Mouse (Mus musculus): ENCODE measurements around the gene Scaper. TPM values are rescaled to one million over a fixed set of nuclear protein-coding genes. Genes with fewer than 3 reads are reported as not detected.
A peak's percentile ranks its signal among the peaks of the same experiment; 100 is the strongest.

The Scaper gene
- polyA plus RNA-seq (2016; fragmentation: Nextera tagmentation; extraction: Ambion mirVana): 11.8 and 12.2 TPM in 2 replicates

DNA sequence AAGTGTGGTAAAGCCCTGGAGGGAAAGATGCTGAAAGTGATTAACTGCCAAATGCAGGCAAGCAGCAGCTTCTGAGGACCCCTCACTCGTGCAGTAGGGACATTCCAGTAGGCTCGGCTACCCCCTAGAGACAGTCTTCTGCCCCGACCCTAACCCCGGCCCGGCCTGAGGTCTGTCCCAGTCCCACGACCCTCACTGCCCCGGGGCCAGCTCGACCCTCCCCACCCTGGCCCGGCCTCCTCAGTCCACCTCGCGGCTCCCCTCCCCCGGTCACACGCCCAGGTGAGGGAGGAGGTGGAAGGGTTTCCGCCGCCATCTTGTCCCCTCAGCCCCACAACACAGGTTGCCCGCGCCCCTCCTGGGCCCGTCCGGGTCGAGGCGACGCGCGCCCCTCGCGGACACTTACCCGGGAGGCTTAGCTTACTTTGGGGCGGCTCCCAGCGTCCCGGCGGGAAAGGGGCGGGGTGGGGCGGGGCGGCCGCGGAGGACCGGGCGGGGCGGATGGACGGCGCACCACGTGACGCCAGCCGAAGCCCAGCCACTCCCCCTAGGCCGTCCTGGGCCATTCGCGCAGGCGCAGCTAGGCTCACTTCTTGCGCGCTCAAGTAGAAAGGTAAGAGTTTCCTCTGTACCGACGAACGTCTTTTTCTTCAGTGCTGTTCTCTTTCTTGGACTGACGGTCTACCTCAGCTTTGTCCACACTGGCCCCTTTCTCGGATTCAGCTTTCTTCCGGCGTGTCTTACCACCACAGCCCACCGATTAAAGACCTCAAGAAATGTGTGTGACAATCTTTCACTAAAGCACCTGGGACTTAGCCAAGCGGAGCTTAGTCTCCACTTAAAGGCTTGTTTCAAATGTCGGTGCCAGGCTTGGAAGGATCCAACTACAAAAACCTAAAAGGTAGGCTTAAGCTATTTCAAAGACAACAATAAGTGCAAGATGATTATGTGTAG, at the start of gene Scaper:
TSS of gene Scaper (minus strand) at position 456 of the 954 bp plus-strand sequence.
- H3K4me3 ChIP-seq (replicated peaks): peak within 1 kb of the TSS; percentile 71
- H3K9me3 ChIP-seq: no peaks in the 10 kb centered on the region
- H3K9ac ChIP-seq (replicated peaks): peak within 1 kb of the TSS; percentile 82
- peak within 1 kb of the TSS; percentile 90 for H3K27ac ChIP-seq
- peak; percentile 98 for ATAC-seq (ENCODE audit: insufficient number of reproducible peaks, insufficient read depth, low FRiP score, low TSS enrichment, low read depth)
- H3K27me3 ChIP-seq: no peaks in the 10 kb centered on the region
- H3K4me1 ChIP-seq (replicated peaks): peaks cover 21% of the 10 kb centered on the region
- 0 out of 2 replicates have a peak, but pooled peaks cover 3% of the 10 kb centered on the region for H3K36me3 ChIP-seq
- peak within 1 kb of the TSS; percentile 61 for H3K4me2 ChIP-seq
- WGBS: under 1% methylated on average over 46 of the region's 60 CpGs

DNA sequence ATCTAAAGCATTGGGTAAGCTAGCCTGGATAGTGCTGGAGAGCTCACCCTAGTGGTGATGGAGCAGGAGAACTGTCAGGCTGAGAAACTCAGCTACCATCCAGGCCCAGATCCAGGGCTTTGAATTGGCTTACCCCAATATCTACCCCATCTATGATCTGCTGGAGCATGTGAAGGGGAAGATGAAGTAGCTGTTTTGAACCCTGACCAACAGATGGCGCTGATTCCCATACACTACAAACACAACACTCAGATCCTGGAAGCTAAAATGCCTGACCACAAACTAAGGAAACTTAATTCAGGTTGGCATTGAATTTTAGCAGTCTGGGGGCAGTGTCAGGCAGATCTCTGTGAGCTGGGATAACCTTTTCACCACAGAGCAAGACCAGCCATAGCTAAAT, 8.9 kb upstream of the Scaper start:
- Histone ChIP-seq H3K9ac (replicated peaks) (no peak overlapping the region), H3K27ac (no peak overlapping the region), H3K36me3 (peaks cover 32% of the 10 kb centered on the region), H3K4me1 (replicated peaks) (no peaks in the 10 kb centered on the region), H3K27me3 (no peaks in the 10 kb centered on the region), H3K9me3 (no peaks in the 10 kb centered on the region; the same call in 1 of the 2 replicates), H3K4me2 (no peak overlapping the region), H3K4me3 (replicated peaks) (no peak overlapping the region)
- ATAC-seq (ENCODE audit: insufficient number of reproducible peaks, insufficient read depth, low FRiP score, low TSS enrichment, low read depth): no peak
- WGBS: 28% methylated on average over 1 of the region's 1 CpGs

DNA sequence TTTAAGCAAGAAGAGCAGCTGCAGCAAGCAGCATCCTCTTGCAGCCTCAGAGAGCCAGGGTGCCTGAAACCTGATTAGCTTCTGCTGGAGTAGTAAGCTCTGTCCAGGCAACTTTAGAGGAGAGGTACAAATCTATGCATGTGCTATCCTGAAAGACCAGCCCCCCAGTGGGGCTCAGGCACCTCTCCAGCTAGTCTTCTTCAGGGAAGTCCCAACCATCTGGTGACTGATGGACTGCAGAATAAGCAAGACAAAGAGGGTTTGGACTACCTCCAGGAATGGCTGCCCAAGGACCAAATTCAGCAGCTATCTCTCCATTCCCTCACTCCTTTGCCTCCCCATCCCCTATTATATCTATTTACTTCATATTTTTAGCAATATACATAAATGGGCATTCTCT, 3.4 kb upstream of the Scaper start:
- Histone ChIP-seq H3K27ac (no peak overlapping the region), H3K4me1 (replicated peaks) (peaks cover 21% of the 10 kb centered on the region), H3K27me3 (no peaks in the 10 kb centered on the region), H3K4me3 (replicated peaks) (no peak overlapping the region), H3K36me3 (peaks cover 14% of the 10 kb centered on the region), H3K4me2 (no peak overlapping the region), H3K9ac (replicated peaks) (no peak overlapping the region), H3K9me3 (no peaks in the 10 kb centered on the region)
- ATAC-seq (ENCODE audit: insufficient number of reproducible peaks, insufficient read depth, low FRiP score, low TSS enrichment, low read depth): no peak

DNA sequence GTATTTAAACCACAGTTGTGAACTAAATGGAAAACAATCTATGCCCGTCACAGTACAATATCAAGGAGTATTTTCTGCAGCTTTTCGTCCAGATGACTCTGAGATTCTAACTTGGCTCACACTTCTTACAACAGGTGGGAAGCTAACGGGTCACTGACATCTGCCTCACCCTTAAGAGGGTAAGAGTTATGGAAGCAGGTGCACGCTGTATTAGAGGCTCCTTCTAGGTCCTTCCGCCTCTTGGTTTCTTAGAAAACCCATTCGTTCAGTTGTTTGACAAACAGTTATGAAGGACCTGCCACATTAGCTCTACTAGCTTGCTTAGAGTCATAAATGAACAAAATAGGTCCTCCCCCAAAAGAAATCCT, 683 bp upstream of the Scaper start:
- peak overlapping the region; percentile 71 for H3K4me3 ChIP-seq (replicated peaks)
- no peaks in the 10 kb centered on the region for H3K9me3 ChIP-seq
- peaks cover 21% of the 10 kb centered on the region for H3K4me1 ChIP-seq (replicated peaks)
- H3K4me2 ChIP-seq: peak overlapping the region; percentile 61
- H3K9ac ChIP-seq (replicated peaks): peak overlapping the region; percentile 82
- H3K27me3 ChIP-seq: no peaks in the 10 kb centered on the region
- no peak for ATAC-seq (ENCODE audit: insufficient number of reproducible peaks, insufficient read depth, low FRiP score, low TSS enrichment, low read depth)
- H3K36me3 ChIP-seq: 0 out of 2 replicates have a peak, but pooled peaks cover 3% of the 10 kb centered on the region
- H3K27ac ChIP-seq: no peak overlapping the region
- 53% methylated on average over 6 of the region's 6 CpGs for WGBS

GRCm38 (mm10) chr9:55937224-55937663, 675 bp downstream of the Scaper start:
- Histone ChIP-seq H3K9ac (replicated peaks) (peak overlapping the region; percentile 82), H3K4me1 (replicated peaks) (peaks cover 21% of the 10 kb centered on the region), H3K9me3 (no peaks in the 10 kb centered on the region), H3K4me2 (peak overlapping the region; percentile 61), H3K27ac (peak overlapping the region; percentile 59; the same call in 1 of the 2 replicates), H3K36me3 (0 out of 2 replicates have a peak, but pooled peaks cover 3% of the 10 kb centered on the region), H3K4me3 (replicated peaks) (peak overlapping the region; percentile 71), H3K27me3 (no peaks in the 10 kb centered on the region)
- WGBS: 42% methylated on average over 5 of the region's 5 CpGs
- ATAC-seq (ENCODE audit: insufficient number of reproducible peaks, insufficient read depth, low FRiP score, low TSS enrichment, low read depth): no peak

DNA sequence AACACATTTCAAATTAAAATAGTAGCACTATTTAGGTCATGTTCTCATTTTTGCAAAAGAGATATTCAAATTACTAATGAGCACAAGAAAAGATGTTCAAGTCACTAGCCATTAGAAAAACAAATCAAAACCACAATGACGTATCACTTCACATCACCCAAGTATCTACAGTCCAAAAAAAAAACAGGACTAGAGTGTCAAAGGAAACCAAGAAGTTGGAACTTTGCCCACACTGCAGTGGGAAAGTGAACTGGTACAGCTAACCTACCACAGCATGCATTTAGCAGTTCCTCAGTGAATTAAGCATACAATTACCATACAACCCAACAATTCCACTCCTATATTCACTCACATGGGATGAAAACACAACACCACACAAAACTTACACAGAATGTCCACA, 5.4 kb downstream of the Scaper start:
- Histone ChIP-seq H3K27ac (no peak overlapping the region), H3K9me3 (no peaks in the 10 kb centered on the region), H3K4me3 (replicated peaks) (no peak overlapping the region), H3K4me1 (replicated peaks) (peaks cover 4% of the 10 kb centered on the region), H3K36me3 (no peaks in the 10 kb centered on the region), H3K4me2 (no peak overlapping the region), H3K9ac (replicated peaks) (no peak overlapping the region), H3K27me3 (no peaks in the 10 kb centered on the region)
- no peak for ATAC-seq (ENCODE audit: insufficient number of reproducible peaks, insufficient read depth, low FRiP score, low TSS enrichment, low read depth)
- 83% methylated on average over 1 of the region's 1 CpGs for WGBS

- WGBS: 69% methylated on average over 3 of the region's 3 CpGs
- no peak for ATAC-seq (ENCODE audit: insufficient number of reproducible peaks, insufficient read depth, low FRiP score, low TSS enrichment, low read depth)
- no peak overlapping the region for H3K4me3 ChIP-seq (replicated peaks)
- H3K9me3 ChIP-seq: no peaks in the 10 kb centered on the region
- H3K4me1 ChIP-seq (replicated peaks): no peaks in the 10 kb centered on the region
- H3K27ac ChIP-seq: no peak overlapping the region
- no peak overlapping the region for H3K9ac ChIP-seq (replicated peaks)
- H3K27me3 ChIP-seq: no peaks in the 10 kb centered on the region
- H3K36me3 ChIP-seq: no peaks in the 10 kb centered on the region
- no peak overlapping the region for H3K4me2 ChIP-seq
These were observed 19.3 kb downstream of the Scaper start for GRCm38 (mm10) chr9:55918579-55918978.

- Histone ChIP-seq H3K27me3 (no peaks in the 10 kb centered on the region), H3K9me3 (no peaks in the 10 kb centered on the region), H3K4me3 (replicated peaks) (no peak overlapping the region), H3K9ac (replicated peaks) (no peak overlapping the region), H3K4me1 (replicated peaks) (no peaks in the 10 kb centered on the region), H3K4me2 (no peak overlapping the region), H3K27ac (no peak overlapping the region), H3K36me3 (no peaks in the 10 kb centered on the region)
- ATAC-seq (ENCODE audit: insufficient number of reproducible peaks, insufficient read depth, low FRiP score, low TSS enrichment, low read depth): no peak
These were observed 21.2 kb downstream of the Scaper start for GRCm38 (mm10) chr9:55916751-55917150.

DNA sequence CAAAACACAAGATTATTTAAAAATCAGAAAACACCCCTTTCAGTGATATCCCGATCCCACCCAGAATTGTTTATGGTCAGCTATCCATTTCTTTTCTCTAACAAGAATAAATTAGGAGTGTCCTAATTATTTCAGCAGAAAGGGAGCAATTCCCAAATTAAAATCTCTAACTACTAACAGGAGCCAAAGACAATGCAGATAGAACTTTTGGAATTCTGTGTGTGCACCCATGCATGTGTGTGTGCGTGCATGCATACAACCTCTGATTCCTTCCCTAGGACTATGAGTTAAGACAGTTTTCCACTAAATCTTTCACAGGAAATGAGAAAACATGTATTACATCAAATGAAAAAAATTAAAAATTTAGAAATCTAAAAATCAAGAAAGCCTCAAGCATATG, 26.4 kb downstream of the Scaper start:
- H3K4me1 ChIP-seq (replicated peaks): no peaks in the 10 kb centered on the region
- no peaks in the 10 kb centered on the region for H3K9me3 ChIP-seq
- no peaks in the 10 kb centered on the region for H3K36me3 ChIP-seq
- no peak overlapping the region for H3K9ac ChIP-seq (replicated peaks)
- no peaks in the 10 kb centered on the region for H3K27me3 ChIP-seq
- no peak for ATAC-seq (ENCODE audit: insufficient number of reproducible peaks, insufficient read depth, low FRiP score, low TSS enrichment, low read depth)
- no peak overlapping the region for H3K27ac ChIP-seq
- no peak overlapping the region for H3K4me2 ChIP-seq
- 92% methylated on average over 2 of the region's 2 CpGs for WGBS
- no peak overlapping the region for H3K4me3 ChIP-seq (replicated peaks)

- Histone ChIP-seq H3K4me2 (no peak overlapping the region), H3K9ac (replicated peaks) (no peak overlapping the region), H3K27ac (no peak overlapping the region), H3K4me1 (replicated peaks) (no peaks in the 10 kb centered on the region), H3K36me3 (no peaks in the 10 kb centered on the region), H3K9me3 (no peaks in the 10 kb centered on the region), H3K4me3 (replicated peaks) (no peak overlapping the region), H3K27me3 (no peaks in the 10 kb centered on the region)
- ATAC-seq (ENCODE audit: insufficient number of reproducible peaks, insufficient read depth, low FRiP score, low TSS enrichment, low read depth): no peak
- WGBS: 89% methylated on average over 2 of the region's 2 CpGs
These were observed 35.0 kb downstream of the Scaper start for GRCm38 (mm10) chr9:55902964-55903363.

DNA sequence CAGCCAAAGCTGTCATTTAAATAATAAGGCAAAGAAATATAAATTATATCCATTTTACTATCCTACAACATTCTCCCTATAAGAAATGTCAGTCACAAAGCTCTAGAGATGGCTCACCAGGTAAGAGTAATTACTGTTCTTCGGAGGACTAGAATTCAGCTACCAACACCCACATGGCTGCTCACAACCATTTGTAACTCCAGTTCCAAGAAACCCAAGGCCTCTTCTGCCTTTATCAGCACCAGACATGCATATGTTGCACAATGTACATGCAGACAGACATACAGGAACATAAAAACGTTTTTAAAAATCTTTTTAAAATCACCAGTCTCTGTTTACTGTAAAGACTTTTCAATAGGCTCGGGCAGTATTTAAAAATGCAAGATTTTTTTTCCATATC, 36.3 kb downstream of the Scaper start:
- Histone ChIP-seq H3K4me2 (no peak overlapping the region), H3K4me3 (replicated peaks) (no peak overlapping the region), H3K27ac (no peak overlapping the region), H3K27me3 (no peaks in the 10 kb centered on the region), H3K9me3 (no peaks in the 10 kb centered on the region), H3K36me3 (no peaks in the 10 kb centered on the region), H3K4me1 (replicated peaks) (no peaks in the 10 kb centered on the region), H3K9ac (replicated peaks) (no peak overlapping the region)
- no peak for ATAC-seq (ENCODE audit: insufficient number of reproducible peaks, insufficient read depth, low FRiP score, low TSS enrichment, low read depth)
- 74% methylated on average over 3 of the region's 3 CpGs for WGBS

Data from limb, embryonic 12.5 days (tissue).